Mouse (Mus musculus): Measurements from ENCODE around the gene Atg16l1.

DNA sequence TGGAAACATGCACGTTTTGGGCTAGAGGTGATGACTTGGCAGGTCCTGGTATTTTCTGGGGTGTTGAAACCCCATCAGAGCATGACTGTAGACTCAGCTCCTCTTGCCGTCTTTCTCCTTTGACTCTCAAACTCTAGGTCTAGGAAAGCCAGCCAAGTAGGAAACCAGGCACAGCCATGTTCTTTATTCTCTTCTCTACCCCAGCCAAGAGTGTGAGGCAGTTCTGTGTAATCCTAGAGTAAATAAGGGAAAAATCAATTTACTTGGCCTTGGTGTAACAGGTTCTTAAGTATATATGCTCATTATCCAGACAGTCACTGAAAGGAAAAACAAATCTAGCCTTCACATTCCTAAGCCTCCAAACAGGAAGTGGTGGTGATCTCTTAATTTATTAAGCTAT, 17.7 kb downstream of the Atg16l1 start:
- TF ChIP-seq CTCF (IDR thresholded peaks at IDR 0.05; ENCODE audit: extremely low read depth, insufficient read length, insufficient replicate concordance, low read depth, low read length) (no peak), POLR2A (IDR thresholded peaks at IDR 0.05; ENCODE audit: low read depth, low read length) (no peak)

Measured in small intestine, adult 2 months (tissue).